Mouse (Mus musculus): ENCODE measurements around the gene Cd151.

Cd151 gene

GRCm38 (mm10) chr7:141467230-141468030 lies at the start of gene Cd151:
Gene Cd151 (plus strand): TSS chr7:141467392.
- DNase-seq = peak; percentile 74

- no peak for DNase-seq
Measured at GRCm38 (mm10) chr7:141417731-141418681, 49.2 kb upstream of the Cd151 start.

GRCm38 (mm10) chr7:141418970-141419369 lies 48.2 kb upstream of the Cd151 start:
- DNase-seq = peak; percentile 33

GRCm38 (mm10) chr7:141420030-141420702 lies 47.0 kb upstream of the Cd151 start:
- no peak for DNase-seq

- no peak for DNase-seq
Measured at GRCm38 (mm10) chr7:141423811-141424210, 43.4 kb upstream of the Cd151 start.

- no peak for DNase-seq
Measured at GRCm38 (mm10) chr7:141426948-141427730, 40.1 kb upstream of the Cd151 start.

GRCm38 (mm10) chr7:141428701-141429100 lies 38.5 kb upstream of the Cd151 start:
- peak; percentile 43 for DNase-seq

- peak; percentile 89 for DNase-seq
Measured at GRCm38 (mm10) chr7:141429310-141429709, 37.9 kb upstream of the Cd151 start, which contains the start of gene Cend1. Gene Cend1 (minus strand): TSS chr7:141429491.

- peak; percentile 49 for DNase-seq
Measured at GRCm38 (mm10) chr7:141429840-141430584, 37.2 kb upstream of the Cd151 start.

- DNase-seq = peak; percentile 45
Measured at GRCm38 (mm10) chr7:141430585-141431240, 36.5 kb upstream of the Cd151 start.

GRCm38 (mm10) chr7:141431434-141432185 lies 35.6 kb upstream of the Cd151 start:
- DNase-seq = peak; percentile 53

GRCm38 (mm10) chr7:141432186-141432611 lies 35.0 kb upstream of the Cd151 start:
- DNase-seq = peak; percentile 70

GRCm38 (mm10) chr7:141432741-141433516 lies 34.3 kb upstream of the Cd151 start:
- DNase-seq = peak; percentile 93

GRCm38 (mm10) chr7:141433517-141434400 lies 33.4 kb upstream of the Cd151 start:
- DNase-seq = peak; percentile 66

- DNase-seq = peak; percentile 80
Measured at GRCm38 (mm10) chr7:141434464-141434863, 32.7 kb upstream of the Cd151 start.

GRCm38 (mm10) chr7:141435129-141435855 lies 31.9 kb upstream of the Cd151 start:
- peak; percentile 73 for DNase-seq

GRCm38 (mm10) chr7:141435856-141436522 lies 31.2 kb upstream of the Cd151 start:
- DNase-seq = peak; percentile 50
